Mouse (Mus musculus) liver, postnatal 0 days (tissue): ENCODE measurements around the gene Hyou1. TPM values are rescaled to one million over a fixed set of nuclear protein-coding genes. Genes with fewer than 3 reads are reported as not detected.
"Not testable (repeated sequence)": the region's sequence is repeated elsewhere in the genome, so short reads cannot be mapped to it uniquely, and the experiment has no call there.

Experiments
- ATAC-seq: fragments of 200-750 bp; cut with Nextera tagmentation; 2 replicates; pipeline ENCODE4 v1.8.0; 2017; ENCODE audit warnings: mild to moderate bottlenecking, moderate library complexity
- DNase-seq: peaks from one replicate; pipeline ENCODE4 v3.0.0-alpha.2; 2016
- H3K27ac ChIP-seq: fragments of 300-500 bp; sonication (generic); 2 replicates; pipeline ENCODE4 v1.5.1; 2014; ENCODE audit warnings: antibody characterized with exemption, moderate library complexity, mild to moderate bottlenecking, low read depth
- H3K27me3 ChIP-seq: fragments of 300-500 bp; sonication (generic); 2 replicates; pipeline ENCODE4 v1.6.1; 2014; ENCODE audit warnings: low read length, control low read depth, mixed read lengths; ENCODE audit not compliant: insufficient read depth
- H3K36me3 ChIP-seq: fragments of 300-500 bp; sonication (generic); replicated peaks from 2 replicates; pipeline ENCODE4 v1.6.1; 2014; ENCODE audit warnings: mild to moderate bottlenecking, control low read depth, low read length, moderate library complexity, mixed read lengths; ENCODE audit not compliant: insufficient read depth
- H3K4me1 ChIP-seq: fragments of 300-500 bp; sonication (generic); 2 replicates; pipeline ENCODE4 v1.6.1; 2014; ENCODE audit warnings: antibody characterized with exemption, mild to moderate bottlenecking, control low read depth; ENCODE audit not compliant: insufficient read depth
- H3K4me2 ChIP-seq: fragments of 300-500 bp; sonication (generic); 2 replicates; pipeline ENCODE4 v1.6.1; 2014; ENCODE audit warnings: low read depth, mild to moderate bottlenecking, low read length, moderate library complexity, mixed read lengths
- H3K4me3 ChIP-seq: fragments of 300-500 bp; sonication (generic); 2 replicates; pipeline ENCODE4 v1.5.1; 2014; ENCODE audit warnings: low read depth, low read length
- H3K9ac ChIP-seq: fragments of 300-500 bp; sonication (generic); replicated peaks from 2 replicates; pipeline ENCODE4 v1.6.1; 2014; ENCODE audit warnings: mild to moderate bottlenecking, moderate library complexity
- H3K9me3 ChIP-seq: fragments of 300-500 bp; sonication (generic); 2 replicates; pipeline ENCODE4 v1.6.1; 2016; ENCODE audit warnings: mild to moderate bottlenecking, control low read depth, low read length, mixed read lengths
- CTCF ChIP-seq: sonication (generic); IDR thresholded peaks from 2 replicates; pipeline ENCODE4 v1.5.1; 2016; ENCODE audit warnings: antibody characterized with exemption, low read depth
- EP300 ChIP-seq: IDR thresholded peaks from 2 replicates; pipeline ENCODE4 v1.6.1; 2016; ENCODE audit warnings: antibody characterized with exemption, low read depth, mild to moderate bottlenecking
- WGBS: fragments of 180-500 bp; shearing (Covaris S2); extraction: QIAGEN DNeasy Blood & Tissue Kit; methylation state at CpG from one replicate; pipeline ENCODE4 v1.1.7; 2014; ENCODE audit not compliant: insufficient replicate concordance; 5-methylcytosine and 5-hydroxymethylcytosine counted together
- polyA plus RNA-seq: library from polyadenylated mRNA; unstranded; fragments of >200 nt; fragmentation: Nextera tagmentation; extraction: Ambion mirVana; gene quantifications from 2 replicates; pipeline ENCODE4 v1.2.1, GENCODE M21; 2015

Gene Hyou1
- polyA plus RNA-seq, 1 experiment from 2014 or later = 6.6 TPM

- DNase-seq (peak; percentile 97), ATAC-seq (peak; percentile 94)
- H3K9me3 ChIP-seq = no peaks in the 10 kb centered on the region
- H3K27ac ChIP-seq = peak within 1 kb of the TSS; percentile 91
- H3K36me3 ChIP-seq = peaks cover 21% of the 10 kb centered on the region
- H3K4me1 ChIP-seq = peaks cover 6% of the 10 kb centered on the region
- no peaks in the 10 kb centered on the region for H3K27me3 ChIP-seq
- H3K9ac ChIP-seq = peak within 1 kb of the TSS; percentile 89
- H3K4me2 ChIP-seq = peak within 1 kb of the TSS; percentile 76
- no peak for TF ChIP-seq EP300
- TF ChIP-seq CTCF = no peak
- under 1% methylated on average over 44 of the region's 44 CpGs for WGBS
- peak within 1 kb of the TSS; percentile 92 for H3K4me3 ChIP-seq
Observed at GRCm38 (mm10) chr9:44361190-44361917, 17.9 kb upstream of the Hyou1 start, which contains the start of gene Vps11. Gene Vps11 (minus strand): TSS chr9:44361670.

GRCm38 (mm10) chr9:44361931-44362330, 17.4 kb upstream of the Hyou1 start:
- not testable (repeated sequence) for H3K27me3 ChIP-seq, H3K9me3 ChIP-seq, H3K4me1 ChIP-seq, DNase-seq
- WGBS = 38% methylated on average over 4 of the region's 4 CpGs
- Histone ChIP-seq H3K4me2 (peak overlapping the region; percentile 76), H3K4me3 (peak overlapping the region; percentile 92), H3K9ac (peak overlapping the region; percentile 89), H3K27ac (peak overlapping the region; percentile 91), H3K36me3 (peaks cover 15% of the 10 kb centered on the region)
- peak; percentile 45 for ATAC-seq

- no peaks in the 10 kb centered on the region for H3K27me3 ChIP-seq
- no peak overlapping the region for H3K9ac ChIP-seq
- no peaks in the 10 kb centered on the region for H3K9me3 ChIP-seq
- H3K27ac ChIP-seq = no peak overlapping the region
- H3K4me1 ChIP-seq = peaks cover 6% of the 10 kb centered on the region
- ATAC-seq = no peak
- 67% methylated on average over 3 of the region's 3 CpGs for WGBS
- H3K4me2 ChIP-seq = no peak overlapping the region
- no peaks in the 10 kb centered on the region; the same call in 1 of the 2 replicates for H3K36me3 ChIP-seq
- TF ChIP-seq EP300 (no peak), CTCF (peak; percentile 66)
- peak; percentile 40 for DNase-seq
- no peak overlapping the region for H3K4me3 ChIP-seq
Observed at GRCm38 (mm10) chr9:44364480-44364879, 14.8 kb upstream of the Hyou1 start.

- no peak for DNase-seq
- peak; percentile 21; the same call in 1 of the 2 replicates for ATAC-seq
- H3K9ac ChIP-seq = no peak overlapping the region
- H3K36me3 ChIP-seq = no peaks in the 10 kb centered on the region
- TF ChIP-seq EP300 (no peak), CTCF (no peak)
- H3K4me1 ChIP-seq = peaks cover 10% of the 10 kb centered on the region
- no peaks in the 10 kb centered on the region for H3K9me3 ChIP-seq
- H3K4me2 ChIP-seq = no peak overlapping the region
- H3K27me3 ChIP-seq = no peaks in the 10 kb centered on the region
- no peak overlapping the region for H3K4me3 ChIP-seq
- H3K27ac ChIP-seq = 0 out of 2 replicates have a peak overlapping the region, but pooled peaks have one; percentile 1
Observed at GRCm38 (mm10) chr9:44373386-44373785, 5.9 kb upstream of the Hyou1 start.

GRCm38 (mm10) chr9:44376141-44376540, 3.1 kb upstream of the Hyou1 start:
- H3K27me3 ChIP-seq = no peaks in the 10 kb centered on the region
- H3K4me2 ChIP-seq = no peak overlapping the region
- H3K4me3 ChIP-seq = no peak overlapping the region
- no peaks in the 10 kb centered on the region for H3K9me3 ChIP-seq
- no peak overlapping the region for H3K9ac ChIP-seq
- TF ChIP-seq CTCF (no peak), EP300 (no peak)
- H3K27ac ChIP-seq = no peak overlapping the region
- WGBS = 89% methylated on average over 6 of the region's 6 CpGs
- ATAC-seq (no peak), DNase-seq (no peak)
- peaks cover 8% of the 10 kb centered on the region for H3K36me3 ChIP-seq
- peaks cover 27% of the 10 kb centered on the region for H3K4me1 ChIP-seq

GRCm38 (mm10) chr9:44377335-44377734, 2.0 kb upstream of the Hyou1 start:
- WGBS = 75% methylated on average over 2 of the region's 2 CpGs
- H3K36me3 ChIP-seq = peaks cover 14% of the 10 kb centered on the region
- H3K4me1 ChIP-seq = peaks cover 27% of the 10 kb centered on the region
- not testable (repeated sequence) for ATAC-seq, H3K9me3 ChIP-seq, H3K9ac ChIP-seq, H3K27me3 ChIP-seq, H3K4me2 ChIP-seq, H3K27ac ChIP-seq, DNase-seq, H3K4me3 ChIP-seq
